Mouse (Mus musculus) telencephalon, adult 2 months (tissue): Measurements from ENCODE around the gene Rfx4.

Experiments
- DNase-seq: peaks from one replicate; pipeline ENCODE4 v3.0.0-alpha.2; 2011; ENCODE audit warnings: low read depth, low spot score

Gene Rfx4

DNA sequence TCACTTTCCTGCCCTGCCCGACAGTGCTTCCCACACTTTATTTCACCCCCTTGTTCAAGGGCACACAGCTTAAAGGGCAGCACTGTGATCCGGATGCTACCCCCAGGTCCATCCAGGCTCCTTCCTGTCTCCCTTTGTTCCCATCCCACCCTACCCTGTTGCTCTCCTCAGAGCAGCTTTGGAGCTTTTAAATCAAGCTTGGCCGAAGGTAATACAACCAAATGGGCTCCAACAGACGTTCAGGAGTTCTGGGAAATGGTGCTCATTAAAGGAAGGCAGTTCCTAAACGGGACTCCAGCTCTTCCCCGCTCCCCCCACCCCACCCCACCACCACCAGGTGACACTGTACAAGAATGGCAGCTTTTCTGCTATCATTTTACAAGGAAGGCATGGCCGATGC lies 154.3 kb downstream of the Rfx4 start:
- no peak for DNase-seq

DNA sequence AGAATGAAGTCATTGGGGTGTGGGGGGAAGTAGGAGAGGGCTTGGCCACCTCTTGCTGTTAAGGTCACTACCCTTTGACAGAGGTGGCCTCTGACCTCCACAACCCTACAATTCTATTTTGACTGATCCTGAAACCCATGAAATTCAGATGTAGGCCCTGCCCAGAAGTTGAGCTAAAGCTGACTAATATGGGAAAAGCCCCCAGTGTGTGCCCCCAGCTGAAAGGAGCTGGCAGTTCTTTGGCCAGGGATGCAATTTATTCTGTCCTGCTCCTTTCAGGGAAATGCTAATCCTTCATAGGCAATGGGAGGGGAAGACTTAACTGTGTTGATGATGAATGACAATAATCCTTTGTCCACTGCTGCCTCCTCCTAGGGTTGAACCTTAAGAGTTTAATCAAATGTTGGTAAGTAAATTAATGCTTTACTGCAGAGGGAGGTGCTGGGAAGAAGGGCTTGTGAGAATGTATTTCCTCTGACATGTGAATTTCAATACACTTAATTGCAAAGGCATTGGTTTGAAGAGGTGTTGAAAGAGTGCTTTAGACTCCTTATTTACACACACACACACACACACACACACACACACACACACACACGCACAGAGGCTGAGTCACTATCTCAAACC lies 155.0 kb downstream of the Rfx4 start:
- DNase-seq = no peak

DNA sequence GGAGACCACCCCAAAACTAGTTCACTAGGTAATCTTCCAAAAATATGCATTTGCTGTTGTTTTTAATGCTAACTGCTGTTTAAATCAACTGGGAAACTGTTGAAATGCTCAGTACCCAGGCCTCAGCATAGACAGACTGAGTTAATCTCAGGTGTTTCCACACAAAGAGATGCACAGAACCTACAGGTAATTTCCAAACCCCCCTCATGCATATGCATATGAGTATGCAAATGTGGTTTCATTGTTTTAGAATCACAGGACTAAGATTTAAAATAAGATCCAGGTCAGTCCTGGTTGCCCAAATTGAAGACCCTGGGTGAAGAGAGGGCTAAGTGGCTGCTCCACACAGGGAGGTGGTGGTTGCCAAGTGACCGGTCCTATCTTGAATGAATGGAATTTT lies 157.3 kb downstream of the Rfx4 start:
- no peak for DNase-seq

DNA sequence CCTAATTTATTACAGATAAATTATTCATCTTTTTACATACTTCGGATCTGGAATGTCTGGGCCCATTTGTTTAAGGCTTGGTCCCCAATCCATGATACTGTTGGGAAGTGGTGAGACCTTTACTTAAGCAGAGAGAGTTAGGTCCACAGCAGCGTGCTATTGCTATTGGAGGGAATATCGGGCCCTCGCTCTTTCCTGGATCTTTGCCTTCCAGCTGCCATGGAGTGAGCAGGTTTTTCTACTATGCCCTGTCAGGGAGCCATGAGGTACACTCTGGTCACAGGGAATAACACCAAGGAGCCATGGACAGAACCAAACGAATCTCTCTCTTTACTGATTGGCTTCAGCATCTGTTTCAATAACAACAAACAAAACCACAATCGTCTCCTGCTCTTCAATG lies 159.6 kb downstream of the Rfx4 start:
- no peak for DNase-seq

DNA sequence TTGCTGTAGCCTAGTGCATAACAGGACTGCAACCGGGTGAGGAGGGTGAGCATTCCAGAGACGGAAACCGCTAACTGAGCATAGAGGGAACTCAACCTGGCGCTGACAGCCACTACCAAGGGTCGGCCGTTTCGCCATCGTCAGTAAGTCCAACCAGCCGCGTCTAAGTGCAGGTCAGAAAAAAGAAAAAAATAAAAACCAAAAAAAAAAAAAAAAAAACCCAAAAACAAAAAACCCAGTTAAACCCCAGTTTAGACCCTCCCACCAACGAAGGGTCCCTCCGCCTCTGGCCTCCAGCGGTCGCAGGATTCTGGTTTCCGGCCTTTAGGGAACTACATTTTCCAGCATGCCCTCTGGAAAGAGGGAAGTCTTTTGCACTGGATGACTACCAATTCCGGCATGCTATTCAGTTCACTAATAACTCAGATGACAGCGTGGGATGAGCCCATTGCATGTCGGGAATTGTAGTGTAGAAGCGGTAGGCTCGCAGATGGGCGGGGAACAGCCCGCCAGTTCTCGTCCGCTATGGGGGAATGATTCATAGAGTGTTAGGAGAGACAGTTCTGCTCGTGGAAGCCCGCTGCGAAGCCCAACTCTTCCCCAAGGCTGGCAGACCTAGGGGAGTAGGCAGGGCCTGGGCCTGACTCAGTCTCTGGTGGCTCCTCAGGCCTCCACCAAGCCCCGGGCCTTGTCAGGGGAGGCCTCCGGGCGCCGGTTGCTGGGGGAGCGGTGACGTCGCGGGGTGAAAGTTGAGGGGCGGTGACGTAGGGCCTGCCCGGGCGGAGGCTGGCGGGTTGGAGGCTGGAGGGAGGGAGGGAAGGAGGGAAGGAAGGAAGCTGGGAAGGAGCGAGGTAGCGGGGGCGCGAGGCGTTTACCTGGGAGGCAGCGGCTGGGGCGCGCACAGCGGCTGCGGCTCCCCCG lies 161.2 kb downstream of the Rfx4 start, which contains the start of gene Ric8b:
TSS of gene Ric8b (plus strand) at position 807 of the 921 bp plus-strand sequence.
- peak; percentile 100 for DNase-seq

DNA sequence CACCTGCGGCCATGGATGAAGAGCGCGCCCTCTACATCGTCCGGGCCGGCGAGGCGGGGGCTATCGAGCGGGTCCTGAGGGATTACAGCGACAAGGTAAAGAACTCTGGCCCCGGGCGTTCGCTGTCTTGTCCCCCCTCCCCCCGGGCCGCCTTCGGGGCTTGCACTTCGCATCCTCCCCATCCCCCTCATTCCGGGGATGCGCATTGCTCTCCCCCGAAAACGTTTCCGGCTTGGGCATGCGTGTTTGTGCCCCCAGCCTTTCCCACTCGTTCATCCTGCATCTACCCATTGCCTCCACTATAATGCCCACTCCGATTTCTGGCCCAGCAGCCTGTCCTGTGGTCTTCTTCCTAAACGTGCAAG lies 161.9 kb downstream of the Rfx4 start:
- no peak for DNase-seq

DNA sequence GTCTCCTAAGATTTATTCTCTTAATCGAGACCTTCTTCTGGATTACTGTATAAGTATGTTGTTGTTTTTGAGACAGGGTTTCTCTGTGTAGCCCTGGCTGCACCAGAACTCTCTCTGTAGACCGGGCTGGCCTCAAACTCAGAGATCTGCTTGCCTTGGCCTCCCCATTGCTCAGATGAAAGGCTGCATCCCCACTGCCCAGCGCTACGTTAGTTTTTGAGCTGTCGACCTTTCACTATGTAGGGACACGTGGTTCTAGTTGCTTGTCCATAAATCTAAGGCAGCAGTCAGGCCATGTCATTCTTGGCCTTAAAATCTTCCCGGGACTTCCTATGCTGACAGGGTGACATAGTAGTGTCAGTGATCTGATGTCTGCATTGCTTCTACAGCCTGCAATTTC lies 170.5 kb downstream of the Rfx4 start:
- DNase-seq = no peak

DNA sequence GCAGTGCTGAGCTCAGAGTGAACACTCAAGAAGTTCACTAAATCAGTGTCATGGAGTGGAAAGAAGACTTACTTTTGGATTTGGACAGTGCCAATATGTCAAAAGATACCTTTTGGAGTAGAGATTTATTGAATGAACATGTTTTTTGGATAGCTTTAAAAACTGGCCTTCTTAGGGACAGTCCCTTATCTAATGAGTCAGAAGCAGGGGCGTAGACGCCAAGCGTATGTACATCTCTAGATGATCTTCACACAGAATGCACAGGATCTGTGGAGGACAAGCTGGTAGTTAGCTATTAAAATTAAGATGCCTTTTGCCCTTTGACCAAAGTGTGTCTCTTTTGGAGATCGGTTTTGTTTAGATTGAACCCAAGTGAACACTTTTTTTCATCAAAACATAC lies 171.0 kb downstream of the Rfx4 start:
- no peak for DNase-seq

DNA sequence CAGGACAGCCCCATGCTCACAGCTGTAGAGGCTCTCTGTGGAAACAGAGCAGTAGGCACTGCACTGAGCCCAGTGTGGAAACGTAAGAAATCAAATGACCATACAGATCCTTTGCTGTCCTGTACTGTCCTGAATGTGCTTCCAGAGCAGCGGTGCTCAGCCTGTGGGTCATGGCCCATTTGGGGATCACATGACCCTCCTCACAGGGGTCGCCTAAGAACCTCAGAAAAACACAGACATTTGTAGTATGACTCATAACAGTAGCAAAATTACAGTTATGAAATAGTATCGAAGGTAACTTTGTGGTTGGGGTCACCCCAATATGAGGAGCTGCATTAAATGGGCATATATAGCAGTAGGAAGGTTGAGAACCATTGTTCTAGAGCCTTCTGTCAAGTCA lies 172.6 kb downstream of the Rfx4 start:
- DNase-seq = no peak

DNA sequence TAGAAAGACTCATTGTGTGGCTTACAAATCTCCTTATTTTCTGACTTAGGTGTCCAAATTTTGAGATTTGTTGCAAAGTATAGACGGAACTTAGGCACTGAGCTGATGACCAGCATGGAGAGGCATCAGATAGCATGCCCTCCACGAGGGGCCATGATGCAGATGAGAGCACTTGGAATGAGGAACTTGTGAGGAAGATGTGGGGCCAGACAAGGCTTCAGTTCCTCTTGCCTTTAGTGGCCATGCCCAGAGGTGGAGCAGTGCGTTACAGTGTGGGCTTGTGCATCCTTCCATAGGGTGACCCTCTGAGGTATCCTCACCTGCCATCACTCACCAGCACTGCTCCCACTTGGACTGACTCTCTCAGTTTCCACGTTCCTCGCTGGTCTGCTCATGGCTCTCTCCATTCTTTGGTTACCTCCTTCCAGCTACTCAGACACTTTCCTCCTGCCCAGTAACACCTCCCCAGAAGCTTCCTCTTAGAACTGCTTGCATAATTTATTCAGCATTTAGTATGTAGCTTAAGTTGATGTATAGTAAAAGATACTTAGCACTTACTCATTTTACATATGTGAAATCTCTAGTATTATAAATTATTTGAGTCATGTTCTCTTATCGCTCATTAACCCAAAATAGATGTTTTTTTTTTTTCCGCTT lies 179.8 kb downstream of the Rfx4 start:
- DNase-seq = no peak

DNA sequence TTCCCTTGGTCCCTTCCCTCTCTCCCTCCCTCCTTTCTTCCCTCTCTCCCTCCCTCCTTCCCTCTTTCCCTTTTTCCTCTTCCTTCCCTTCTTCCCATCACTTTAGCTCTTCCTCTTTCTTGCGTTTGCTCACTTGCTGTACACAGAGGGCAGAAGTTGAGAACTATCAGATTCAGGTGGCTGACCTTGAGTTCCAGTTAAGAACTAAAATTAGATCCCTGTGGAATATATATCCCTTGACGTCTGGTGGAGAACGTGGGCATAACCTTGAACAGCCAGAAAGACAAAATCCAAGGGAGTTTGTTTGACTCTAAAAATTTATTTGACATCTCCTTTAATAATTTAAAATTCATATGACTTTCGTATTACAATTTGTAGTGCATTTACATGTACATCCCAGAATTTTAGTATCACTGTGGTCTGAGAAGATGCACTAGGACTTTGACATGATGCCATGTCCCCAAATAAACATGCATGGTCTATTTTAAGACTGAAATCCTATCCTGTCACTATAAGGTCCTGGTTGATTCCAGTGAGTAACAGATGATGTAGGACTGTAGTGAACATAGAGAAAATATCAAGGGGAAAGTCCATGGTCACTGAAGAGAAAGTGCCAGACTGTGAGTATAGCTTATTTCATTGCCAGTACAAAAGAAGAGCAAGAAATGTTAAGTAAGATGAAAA lies 181.1 kb downstream of the Rfx4 start:
- no peak for DNase-seq

DNA sequence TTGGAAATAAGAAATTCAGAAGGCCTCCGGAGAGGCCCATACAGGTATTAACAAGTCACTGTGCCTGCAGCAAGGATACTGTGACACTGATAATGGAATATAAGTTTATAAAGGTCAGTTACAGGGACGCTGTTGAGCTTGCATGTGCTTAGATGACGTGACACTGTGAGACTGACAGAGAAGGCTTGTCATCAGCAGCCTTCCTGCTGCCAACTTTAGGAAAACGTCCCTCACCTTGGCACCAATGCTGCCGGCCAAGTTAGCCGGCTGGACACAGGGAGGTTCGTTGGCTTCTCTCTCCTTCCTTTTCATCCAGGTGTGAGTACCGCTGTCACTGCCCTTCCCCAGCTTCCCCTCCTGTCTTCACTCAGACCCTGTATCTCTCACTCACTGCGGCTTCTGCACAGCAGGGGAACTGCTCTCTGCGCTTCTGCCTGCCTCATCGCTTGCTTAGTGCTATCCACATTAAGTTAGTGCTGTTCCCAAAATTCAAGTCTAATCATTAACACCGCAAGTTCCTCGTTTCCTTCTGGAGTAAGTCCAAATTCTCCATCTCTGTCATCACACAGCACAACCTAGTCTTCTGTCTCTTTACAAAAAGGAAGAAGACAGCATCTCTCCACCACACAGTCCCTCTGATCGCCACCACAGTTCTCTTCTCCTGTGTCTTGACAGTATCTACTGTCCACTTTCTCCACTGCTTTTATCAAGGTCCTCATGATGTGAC lies 182.4 kb downstream of the Rfx4 start:
- no peak for DNase-seq

DNA sequence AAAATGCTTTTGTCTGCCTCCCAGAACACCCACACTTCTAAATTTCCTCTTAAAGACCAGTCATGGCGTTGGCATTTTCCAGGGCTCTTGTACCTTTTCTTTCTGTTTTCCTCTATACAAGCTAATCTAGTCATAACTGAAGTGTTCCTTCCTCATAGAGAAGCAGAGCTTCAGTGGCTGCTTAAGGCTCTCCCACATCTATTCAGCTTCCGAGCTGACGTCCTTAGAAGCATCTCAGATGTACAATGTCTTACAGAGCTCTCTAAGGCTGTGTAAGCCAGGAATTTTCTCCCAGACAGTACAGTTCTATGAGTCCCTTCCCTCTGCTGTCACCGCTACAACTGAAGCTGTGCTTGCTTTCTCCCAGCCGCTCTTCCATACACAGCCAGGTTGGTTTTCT lies 183.0 kb downstream of the Rfx4 start:
- DNase-seq = no peak

DNA sequence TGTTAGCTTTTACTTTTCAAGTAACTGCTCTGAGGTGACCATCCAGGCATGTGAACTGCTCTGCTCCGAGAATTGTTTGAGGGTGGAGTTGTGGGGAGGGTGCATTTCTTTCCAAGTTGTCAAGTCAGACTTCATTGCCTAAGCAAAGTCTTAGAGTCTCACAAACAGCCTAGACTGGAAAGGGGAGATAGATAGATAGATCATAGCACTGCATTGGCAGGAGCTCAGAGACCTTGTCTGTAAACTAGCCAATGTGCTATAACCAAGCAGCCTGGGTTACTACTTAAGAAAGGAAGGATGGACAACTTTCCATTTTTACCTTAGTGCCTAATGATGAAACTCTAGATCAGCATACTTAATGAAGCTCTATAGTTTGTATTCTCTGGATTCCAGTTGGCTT lies 184.5 kb downstream of the Rfx4 start:
- no peak for DNase-seq

DNA sequence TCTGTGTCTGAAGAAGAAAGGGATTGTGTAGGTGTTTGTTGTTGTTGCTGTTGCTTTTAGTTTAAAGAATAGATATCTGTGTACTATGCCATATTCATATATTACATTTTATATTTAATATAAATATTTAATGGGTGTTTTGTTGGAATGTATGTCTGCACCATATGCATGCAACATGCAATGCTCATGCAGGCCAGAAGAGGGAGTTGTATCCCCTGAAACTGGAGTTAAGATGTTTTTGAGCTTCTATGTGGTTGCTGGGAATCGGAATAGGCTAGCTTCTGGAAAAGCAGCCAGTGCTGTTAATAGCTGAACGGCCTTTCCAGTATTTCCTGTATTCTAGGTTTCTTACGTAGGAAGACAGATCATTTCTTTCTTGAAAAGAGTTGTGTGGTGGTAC lies 189.8 kb downstream of the Rfx4 start:
- DNase-seq = no peak

DNA sequence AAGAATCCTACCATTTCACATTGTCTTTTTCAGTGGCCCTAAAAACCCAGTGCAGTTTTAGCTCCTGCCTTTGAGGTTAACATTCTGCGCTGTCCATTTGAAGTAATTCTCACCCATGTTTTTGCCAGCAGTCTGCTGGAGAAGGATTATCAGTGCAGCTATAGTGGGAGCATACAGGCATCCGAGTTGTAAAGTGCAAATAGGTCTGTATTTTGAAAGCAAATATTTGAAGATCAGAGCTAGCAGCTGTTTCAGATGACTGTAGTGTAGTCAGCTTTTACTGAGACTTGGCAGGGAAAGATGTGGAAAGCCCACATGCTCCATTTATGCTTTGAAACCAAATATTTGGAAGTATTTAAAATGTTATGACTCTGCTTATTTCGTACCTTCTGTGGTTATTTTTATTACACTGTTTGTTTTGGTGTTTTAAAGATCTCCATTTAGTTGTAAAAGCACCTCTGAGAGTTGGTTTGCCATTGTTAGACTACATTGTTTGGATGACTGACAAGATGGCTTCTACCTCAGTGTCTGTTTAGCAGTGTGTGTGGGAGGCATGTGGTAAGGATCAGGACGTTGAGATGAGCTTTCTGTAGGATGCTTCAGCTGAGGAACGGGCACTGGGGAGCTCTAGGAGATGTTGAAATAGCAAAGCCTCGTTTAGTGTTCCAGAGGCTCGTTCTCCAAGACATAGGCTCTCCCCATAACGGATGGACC lies 193.3 kb downstream of the Rfx4 start:
- DNase-seq = peak; percentile 41

DNA sequence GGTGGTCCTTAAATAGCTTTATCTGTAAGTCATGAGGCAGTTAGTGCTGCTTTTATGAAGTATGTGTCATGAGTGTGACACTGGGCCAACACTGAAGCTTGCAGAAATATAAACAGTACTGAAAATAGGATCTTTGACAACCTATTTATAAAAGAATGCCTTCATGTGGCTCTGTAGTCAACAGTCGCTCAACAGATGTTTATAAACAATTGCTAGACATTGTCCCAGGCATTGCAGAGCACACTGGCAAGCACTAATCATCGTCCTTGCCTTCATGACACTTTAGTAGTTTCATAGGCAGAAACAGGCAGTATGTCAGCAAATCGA lies 193.8 kb downstream of the Rfx4 start:
- DNase-seq = no peak

DNA sequence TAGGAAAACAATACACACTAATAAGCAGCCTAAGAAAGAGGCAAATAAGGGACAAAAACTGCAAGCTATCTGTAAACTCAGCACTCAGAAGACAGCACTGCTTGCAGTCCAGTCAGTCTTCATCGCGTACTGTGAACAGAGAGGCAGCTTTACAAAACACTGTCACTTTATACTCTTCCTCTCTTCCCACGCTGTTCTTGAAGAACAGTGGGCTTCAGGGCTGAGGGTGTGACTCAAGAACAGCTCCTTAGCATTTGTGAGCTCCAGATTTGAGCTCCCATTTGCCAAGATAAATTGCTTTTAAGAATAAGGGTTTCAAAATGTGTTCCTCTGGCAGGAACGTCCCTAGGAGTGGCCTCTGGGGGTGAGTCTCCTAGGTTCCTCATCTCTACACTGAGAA lies 194.5 kb downstream of the Rfx4 start:
- no peak for DNase-seq

DNA sequence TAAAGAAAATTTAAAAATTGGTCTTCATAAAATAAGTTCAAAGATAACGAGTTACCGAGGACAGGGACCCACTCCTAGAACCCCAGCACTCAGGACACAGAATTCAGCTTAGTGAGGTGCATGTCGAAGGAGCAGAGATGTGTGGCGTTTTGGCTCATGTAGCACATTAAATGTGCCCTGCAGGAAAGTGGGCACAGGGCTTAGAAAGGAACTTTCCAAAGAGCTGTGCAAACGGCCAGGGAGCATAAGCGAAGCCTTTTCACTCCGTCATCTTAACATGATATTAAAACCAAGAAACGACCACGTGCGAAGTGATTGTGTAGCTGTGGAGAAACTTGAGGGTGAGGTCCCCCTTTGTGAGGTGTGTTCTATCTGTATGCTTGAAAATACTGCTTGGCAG lies 198.4 kb downstream of the Rfx4 start:
- no peak for DNase-seq
